Mouse (Mus musculus): Measurements from ENCODE around the gene Akirin1.

The Akirin1 gene

GRCm38 (mm10) chr4:123750152-123750651, at the start of gene Akirin1:
Gene Akirin1, minus strand, starts transcription at chr4:123750345.
- peak; percentile 98 to 99 for DNase-seq (ENCODE audit: low spot score in 2 of 2)

DNA sequence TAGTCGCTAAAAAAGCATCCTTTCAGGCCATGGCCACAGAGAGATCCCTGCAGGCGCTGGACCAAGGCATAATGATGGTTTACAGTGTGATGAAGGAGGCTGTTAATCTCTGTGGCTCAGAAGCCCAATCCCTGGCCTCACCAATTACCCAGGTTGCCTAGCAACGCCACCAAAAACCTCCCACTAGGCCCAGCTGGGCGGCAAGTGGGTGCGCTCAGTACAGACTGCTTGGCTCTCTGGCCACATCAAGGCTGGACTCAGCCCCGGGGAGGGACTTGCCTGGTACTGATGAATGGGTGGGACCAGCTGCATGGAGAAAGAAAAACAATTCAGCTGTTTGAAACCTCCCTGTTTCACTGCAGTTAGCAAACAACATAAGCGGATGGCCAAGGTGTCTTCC, 47.7 kb upstream of the Akirin1 start:
- no peak for DNase-seq (ENCODE audit: low spot score in 2 of 2)

GRCm38 (mm10) chr4:123797403-123797802, 47.3 kb upstream of the Akirin1 start:
- no peak for DNase-seq (ENCODE audit: low spot score in 2 of 2)

GRCm38 (mm10) chr4:123795057-123795456, 44.9 kb upstream of the Akirin1 start:
- no peak for DNase-seq (ENCODE audit: low spot score in 2 of 2)

GRCm38 (mm10) chr4:123793136-123793535, 43.0 kb upstream of the Akirin1 start:
- DNase-seq (ENCODE audit: low spot score in 2 of 2), result no peak

GRCm38 (mm10) chr4:123792666-123793065, 42.5 kb upstream of the Akirin1 start:
- no peak for DNase-seq (ENCODE audit: low spot score in 2 of 2)

GRCm38 (mm10) chr4:123787191-123787985, 37.2 kb upstream of the Akirin1 start, which contains the start of gene Rhbdl2:
Gene Rhbdl2, plus strand, starts transcription at chr4:123787874.
- DNase-seq (ENCODE audit: low spot score in 2 of 2), result peak; percentile 55 to 65

DNA sequence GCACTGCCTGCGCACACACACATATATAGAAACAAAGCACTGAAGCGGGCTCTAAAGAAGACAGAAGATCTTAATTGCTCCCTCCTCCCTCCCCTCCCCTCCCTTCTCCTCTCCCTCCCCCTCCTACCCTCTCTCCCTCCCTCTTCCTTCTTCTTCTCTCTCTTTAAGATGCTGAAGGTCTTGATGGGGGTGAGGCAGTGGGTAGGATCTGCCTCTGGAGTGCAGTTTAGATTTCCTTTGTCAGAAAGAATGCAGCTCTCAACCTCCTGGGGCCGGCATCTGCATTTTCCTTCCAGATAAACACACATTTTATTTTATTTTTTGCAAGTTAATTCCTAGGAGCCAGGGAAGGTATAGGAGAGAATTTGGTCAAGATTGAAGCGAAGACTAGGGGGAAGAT, 18.1 kb upstream of the Akirin1 start:
- DNase-seq (ENCODE audit: low spot score in 2 of 2), result no peak

GRCm38 (mm10) chr4:123767807-123768206, 17.7 kb upstream of the Akirin1 start:
- DNase-seq (ENCODE audit: low spot score in 2 of 2), result no peak

- no peak for DNase-seq (ENCODE audit: low spot score in 2 of 2)
These were observed 14.9 kb upstream of the Akirin1 start for GRCm38 (mm10) chr4:123765071-123765470.

DNA sequence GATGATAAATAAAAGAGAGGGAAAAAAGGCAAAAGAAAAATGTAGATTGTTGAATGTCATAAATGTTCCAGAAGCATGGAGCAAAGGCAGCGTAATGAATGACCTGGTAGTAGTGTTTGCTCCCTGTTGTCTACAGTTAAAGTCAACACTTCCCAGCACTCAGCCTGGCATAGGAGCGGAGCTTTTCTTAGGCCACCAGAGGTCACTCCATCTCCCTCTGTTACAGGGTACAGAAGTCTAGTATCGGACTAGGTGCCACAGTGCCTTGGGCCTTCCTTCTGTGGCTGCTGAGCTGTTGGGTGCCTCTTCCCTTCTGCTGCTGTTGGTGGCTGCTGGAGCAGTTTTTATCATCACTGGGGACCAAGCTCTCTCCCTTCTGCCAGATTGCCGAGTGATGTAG, 8.2 kb upstream of the Akirin1 start:
- DNase-seq (ENCODE audit: low spot score in 2 of 2), result no peak

DNA sequence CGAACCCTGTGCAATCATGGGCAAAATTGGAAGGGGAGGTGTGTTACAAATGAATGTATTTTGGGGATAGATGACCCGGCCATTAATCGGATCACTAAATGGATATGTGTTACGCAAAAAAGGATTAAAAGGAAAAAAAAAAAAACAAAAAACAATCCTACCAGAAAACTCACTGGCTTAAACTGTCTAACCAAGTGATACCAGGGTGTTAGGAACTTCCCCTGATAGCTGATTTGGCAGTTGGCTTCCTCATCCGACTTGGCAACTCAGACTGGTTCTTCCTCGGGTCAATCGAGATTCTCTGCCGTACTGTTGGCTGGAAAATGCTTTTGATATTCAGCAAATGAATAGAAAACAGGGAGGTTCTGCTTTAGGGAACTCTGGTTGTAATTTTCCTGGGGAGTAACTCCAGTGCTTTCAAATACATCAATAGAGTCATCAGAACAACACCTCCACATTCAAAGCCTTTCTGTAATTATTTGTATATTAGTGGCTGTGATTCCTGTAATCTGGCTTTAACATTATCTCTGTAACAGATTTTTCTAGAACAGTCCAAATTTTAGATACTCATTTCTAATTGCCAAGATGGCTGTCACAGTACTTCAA, 665 bp upstream of the Akirin1 start:
- no peak for DNase-seq (ENCODE audit: low spot score in 2 of 2)

GRCm38 (mm10) chr4:123749484-123750130, 538 bp downstream of the Akirin1 start:
- DNase-seq (ENCODE audit: low spot score in 2 of 2), result no peak

DNA sequence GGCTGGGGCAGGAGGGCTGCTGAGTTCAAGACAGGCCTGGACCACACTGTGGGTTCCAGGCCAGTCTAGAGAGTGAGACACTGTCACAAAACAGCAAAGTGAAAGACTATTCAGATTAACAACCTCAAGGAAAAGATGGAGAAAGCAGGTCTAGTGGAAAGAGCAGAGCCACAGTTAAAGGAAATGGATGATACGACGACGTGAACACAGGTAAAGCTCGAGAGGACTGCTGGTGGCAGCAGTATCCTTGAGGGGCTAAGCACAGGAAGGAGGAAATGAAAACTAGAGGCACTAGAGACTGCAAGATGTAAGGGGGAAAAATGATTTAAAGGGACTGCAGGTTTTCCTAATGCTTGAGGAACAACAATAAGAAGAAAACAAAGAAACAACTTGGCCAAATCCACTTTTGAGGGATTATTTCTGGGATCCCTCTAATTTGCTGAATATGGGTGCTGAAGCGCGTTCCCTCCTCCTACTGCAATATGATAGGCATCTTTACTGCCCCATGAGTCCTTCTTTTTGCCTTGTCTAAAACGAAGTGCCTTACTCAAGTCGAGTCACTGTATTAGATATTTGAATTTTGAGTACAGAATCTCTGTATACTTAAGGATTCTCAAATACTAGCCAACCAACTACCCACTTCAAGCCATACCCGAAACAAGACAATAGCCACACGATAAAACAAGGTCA, 1.3 kb downstream of the Akirin1 start:
- DNase-seq (ENCODE audit: low spot score in 2 of 2), result no peak

- DNase-seq (ENCODE audit: low spot score in 2 of 2), result no peak
These were observed 4.8 kb downstream of the Akirin1 start for GRCm38 (mm10) chr4:123745221-123745775.

DNA sequence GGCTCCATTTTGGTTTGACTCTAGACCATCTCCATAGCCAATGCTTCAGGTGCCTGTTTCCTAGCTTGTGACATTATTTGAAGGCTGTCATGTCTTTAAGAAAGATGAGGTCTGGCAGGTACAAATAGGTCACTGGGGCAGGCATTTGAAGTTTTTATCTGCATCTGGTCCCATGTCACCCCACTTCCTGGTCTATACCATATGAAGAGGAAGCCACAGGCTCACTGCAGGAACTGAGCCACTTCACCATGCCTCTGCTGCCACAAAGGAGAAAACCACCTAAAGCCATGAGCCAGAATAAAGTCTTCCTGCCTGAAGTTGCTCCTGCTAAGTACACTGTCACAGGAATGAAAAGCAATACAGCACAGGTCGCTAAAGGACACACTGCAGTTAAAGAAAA, 7.3 kb downstream of the Akirin1 start:
- no peak for DNase-seq (ENCODE audit: low spot score in 2 of 2)

- DNase-seq (ENCODE audit: low spot score in 2 of 2), result no peak
These were observed 11.4 kb downstream of the Akirin1 start for GRCm38 (mm10) chr4:123738708-123739107.

- DNase-seq (ENCODE audit: low spot score in 2 of 2), result no peak
These were observed 16.6 kb downstream of the Akirin1 start for GRCm38 (mm10) chr4:123733532-123733931.

DNA sequence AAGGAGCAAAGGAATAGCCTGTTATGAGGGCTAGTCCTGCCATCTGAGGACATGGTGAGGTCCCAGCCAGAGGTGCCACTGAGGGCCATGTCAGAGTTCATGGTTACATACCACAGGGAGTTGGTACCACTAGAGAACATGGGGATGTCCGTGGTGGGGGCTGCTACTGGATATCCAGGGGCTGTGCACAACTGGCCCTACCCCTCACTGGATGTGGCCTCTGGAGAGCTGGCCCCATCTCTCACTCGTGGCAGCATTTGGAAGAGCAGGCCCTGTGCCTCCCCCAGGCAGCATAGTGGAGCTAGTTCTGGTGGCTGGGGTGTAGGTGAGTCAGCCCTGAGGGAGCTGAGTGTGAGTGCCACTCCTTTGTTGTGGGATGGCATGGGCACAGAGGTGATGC, 17.2 kb downstream of the Akirin1 start:
- DNase-seq (ENCODE audit: low spot score in 2 of 2), result no peak

DNA sequence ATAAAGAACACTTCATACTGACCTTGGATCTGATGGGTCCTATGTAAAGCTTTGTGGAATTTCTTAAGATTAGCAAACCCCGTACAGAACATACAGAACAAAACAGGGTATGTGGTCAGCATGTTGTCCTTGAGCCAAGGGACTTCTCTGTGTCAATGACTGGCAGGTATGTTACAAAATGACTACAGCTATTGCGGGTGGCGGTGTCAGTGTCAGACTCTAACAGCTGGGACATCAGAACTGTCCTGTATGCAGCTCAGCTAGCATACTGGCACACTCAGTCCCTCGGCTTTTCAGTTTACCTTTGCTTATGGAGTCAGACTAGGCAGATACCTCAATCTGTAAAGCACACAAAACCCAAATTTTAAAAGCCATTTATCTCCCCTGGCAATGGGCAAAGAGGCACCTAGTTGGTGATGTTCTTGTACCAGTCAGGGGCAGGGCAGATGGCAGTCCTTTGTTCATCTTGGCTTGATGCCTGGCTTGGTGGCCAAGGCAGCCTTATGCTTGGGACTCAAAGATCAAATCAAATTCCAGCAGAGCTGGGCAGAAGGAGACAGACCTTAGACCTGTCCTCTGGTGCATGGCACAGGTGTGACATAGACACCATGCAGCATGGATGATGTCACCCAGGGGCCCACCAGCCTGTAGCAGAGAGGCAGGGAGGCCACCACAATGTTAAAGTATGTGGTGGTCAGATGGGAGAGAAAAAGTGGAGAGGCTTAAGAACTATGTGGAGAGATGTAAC, 17.8 kb downstream of the Akirin1 start:
- DNase-seq (ENCODE audit: low spot score in 2 of 2), result no peak

DNA sequence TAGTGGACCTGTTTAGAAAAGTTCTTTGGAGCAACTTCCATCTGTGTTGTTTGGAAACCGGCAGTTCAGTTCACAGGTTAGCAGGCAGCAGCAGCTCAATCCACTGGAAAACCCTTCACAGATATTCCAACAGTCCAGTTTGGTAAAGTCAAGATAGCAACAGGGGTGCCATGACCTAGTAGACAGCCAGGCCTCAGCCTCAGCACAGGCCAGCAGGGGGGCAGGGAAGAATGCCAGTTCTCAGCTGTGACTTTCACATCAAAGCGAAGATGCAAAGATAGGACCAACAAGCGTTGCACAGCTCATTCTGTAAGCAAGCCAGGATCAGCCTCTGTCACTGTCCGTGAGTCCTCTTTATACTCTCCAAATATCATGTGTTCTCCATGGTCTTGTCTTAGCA, 28.4 kb downstream of the Akirin1 start:
- no peak for DNase-seq (ENCODE audit: low spot score in 2 of 2)
